Mouse (Mus musculus): ENCODE results near the gene Mark1. TPM values are rescaled to one million over a fixed set of nuclear protein-coding genes. Genes with fewer than 3 reads are reported as not detected.

Gene Mark1
- polyA plus RNA-seq, 1 experiment from 2014 or later = 12.1 TPM

GRCm38 (mm10) chr1:184860276-184860675 is 139.1 kb downstream of the Mark1 start:
- no peak overlapping the region for H3K9ac ChIP-seq (ENCODE audit: low read length)
- no peaks in the 10 kb centered on the region for H3K36me3 ChIP-seq (ENCODE audit: control insufficient read depth, insufficient read depth, low read length)
- H3K4me3 ChIP-seq (ENCODE audit: low read depth, low read length) = no peak overlapping the region
- 64% methylated on average over 3 of the region's 3 CpGs for WGBS
- DNase-seq (ENCODE audit: low spot score) (no peak), ATAC-seq (no peak)
- no peak overlapping the region for H3K27ac ChIP-seq (ENCODE audit: low read depth, low read length)
- no peaks in the 10 kb centered on the region for H3K9me3 ChIP-seq (replicated peaks; ENCODE audit: control insufficient read depth, low read length)
- H3K27me3 ChIP-seq (replicated peaks; ENCODE audit: control insufficient read depth, insufficient read depth, low read length) = no peaks in the 10 kb centered on the region
- H3K4me2 ChIP-seq (ENCODE audit: low read length) = no peak overlapping the region
- H3K4me1 ChIP-seq (ENCODE audit: control insufficient read depth, insufficient read depth, low read length) = no peaks in the 10 kb centered on the region

GRCm38 (mm10) chr1:184858253-184858652 is 141.1 kb downstream of the Mark1 start:
- Histone ChIP-seq H3K9ac (ENCODE audit: low read length) (no peak overlapping the region), H3K4me2 (ENCODE audit: low read length) (no peak overlapping the region), H3K4me3 (ENCODE audit: low read depth, low read length) (no peak overlapping the region), H3K36me3 (ENCODE audit: control insufficient read depth, insufficient read depth, low read length) (no peaks in the 10 kb centered on the region), H3K4me1 (ENCODE audit: control insufficient read depth, insufficient read depth, low read length) (no peaks in the 10 kb centered on the region), H3K27me3 (replicated peaks; ENCODE audit: control insufficient read depth, insufficient read depth, low read length) (no peaks in the 10 kb centered on the region), H3K27ac (ENCODE audit: low read depth, low read length) (no peak overlapping the region), H3K9me3 (replicated peaks; ENCODE audit: control insufficient read depth, low read length) (no peaks in the 10 kb centered on the region)
- WGBS = 90% methylated on average over 1 of the region's 1 CpGs
- ATAC-seq = no peak
- DNase-seq (ENCODE audit: low spot score) = no peak

GRCm38 (mm10) chr1:184857216-184857615 is 142.2 kb downstream of the Mark1 start:
- H3K9me3 ChIP-seq (replicated peaks; ENCODE audit: control insufficient read depth, low read length) = no peaks in the 10 kb centered on the region
- H3K4me1 ChIP-seq (ENCODE audit: control insufficient read depth, insufficient read depth, low read length) = no peaks in the 10 kb centered on the region
- H3K27me3 ChIP-seq (replicated peaks; ENCODE audit: control insufficient read depth, insufficient read depth, low read length) = no peaks in the 10 kb centered on the region
- H3K36me3 ChIP-seq (ENCODE audit: control insufficient read depth, insufficient read depth, low read length) = no peaks in the 10 kb centered on the region
- 88% methylated on average over 9 of the region's 9 CpGs for WGBS
- H3K4me2 ChIP-seq (ENCODE audit: low read length) = no peak overlapping the region
- H3K9ac ChIP-seq (ENCODE audit: low read length) = no peak overlapping the region
- ATAC-seq (no peak), DNase-seq (ENCODE audit: low spot score) (no peak)
- H3K4me3 ChIP-seq (ENCODE audit: low read depth, low read length) = no peak overlapping the region
- no peak overlapping the region for H3K27ac ChIP-seq (ENCODE audit: low read depth, low read length)

GRCm38 (mm10) chr1:184853922-184854321 is 145.4 kb downstream of the Mark1 start:
- H3K27me3 ChIP-seq (replicated peaks; ENCODE audit: control insufficient read depth, insufficient read depth, low read length) = no peaks in the 10 kb centered on the region
- H3K4me2 ChIP-seq (ENCODE audit: low read length) = no peak overlapping the region
- H3K9ac ChIP-seq (ENCODE audit: low read length) = no peak overlapping the region
- H3K27ac ChIP-seq (ENCODE audit: low read depth, low read length) = no peak overlapping the region
- no peak overlapping the region for H3K4me3 ChIP-seq (ENCODE audit: low read depth, low read length)
- no peak for DNase-seq (ENCODE audit: low spot score)
- WGBS = 55% methylated on average over 3 of the region's 3 CpGs
- H3K4me1 ChIP-seq (ENCODE audit: control insufficient read depth, insufficient read depth, low read length) = no peaks in the 10 kb centered on the region
- no peak for ATAC-seq
- H3K9me3 ChIP-seq (replicated peaks; ENCODE audit: control insufficient read depth, low read length) = no peaks in the 10 kb centered on the region
- no peaks in the 10 kb centered on the region for H3K36me3 ChIP-seq (ENCODE audit: control insufficient read depth, insufficient read depth, low read length)

GRCm38 (mm10) chr1:184853339-184853738 is 146.0 kb downstream of the Mark1 start:
- Histone ChIP-seq H3K4me2 (ENCODE audit: low read length) (0 out of 2 replicates have a peak overlapping the region, but pooled peaks have one; percentile 9), H3K4me1 (ENCODE audit: control insufficient read depth, insufficient read depth, low read length) (no peaks in the 10 kb centered on the region), H3K9me3 (replicated peaks; ENCODE audit: control insufficient read depth, low read length) (no peaks in the 10 kb centered on the region), H3K4me3 (ENCODE audit: low read depth, low read length) (no peak overlapping the region), H3K27ac (ENCODE audit: low read depth, low read length) (no peak overlapping the region), H3K36me3 (ENCODE audit: control insufficient read depth, insufficient read depth, low read length) (no peaks in the 10 kb centered on the region), H3K9ac (ENCODE audit: low read length) (no peak overlapping the region), H3K27me3 (replicated peaks; ENCODE audit: control insufficient read depth, insufficient read depth, low read length) (no peaks in the 10 kb centered on the region)
- WGBS = 35% methylated on average over 5 of the region's 5 CpGs
- DNase-seq (ENCODE audit: low spot score) (peak; percentile 65), ATAC-seq (peak; percentile 47)

GRCm38 (mm10) chr1:184851741-184852618 is 147.4 kb downstream of the Mark1 start:
- Histone ChIP-seq H3K9ac (ENCODE audit: low read length) (peak overlapping the region; percentile 41; the same call in 1 of the 2 replicates), H3K4me1 (ENCODE audit: control insufficient read depth, insufficient read depth, low read length) (no peaks in the 10 kb centered on the region), H3K27ac (ENCODE audit: low read depth, low read length) (no peak overlapping the region), H3K4me2 (ENCODE audit: low read length) (peak overlapping the region; percentile 44), H3K27me3 (replicated peaks; ENCODE audit: control insufficient read depth, insufficient read depth, low read length) (no peaks in the 10 kb centered on the region), H3K36me3 (ENCODE audit: control insufficient read depth, insufficient read depth, low read length) (no peaks in the 10 kb centered on the region), H3K9me3 (replicated peaks; ENCODE audit: control insufficient read depth, low read length) (no peaks in the 10 kb centered on the region), H3K4me3 (ENCODE audit: low read depth, low read length) (peak overlapping the region; percentile 5; the same call in 1 of the 2 replicates)
- WGBS = 17% methylated on average over 31 of the region's 31 CpGs
- peak; percentile 90 for DNase-seq (ENCODE audit: low spot score)
- ATAC-seq = peak; percentile 93

- H3K4me1 ChIP-seq (ENCODE audit: control insufficient read depth, insufficient read depth, low read length) = no peaks in the 10 kb centered on the region; the same call in 1 of the 2 replicates
Observed at GRCm38 (mm10) chr1:184851166-184851565, 148.2 kb downstream of the Mark1 start.

GRCm38 (mm10) chr1:184846973-184847372 is 152.4 kb downstream of the Mark1 start:
- Histone ChIP-seq H3K27me3 (replicated peaks; ENCODE audit: control insufficient read depth, insufficient read depth, low read length) (no peaks in the 10 kb centered on the region), H3K4me3 (ENCODE audit: low read depth, low read length) (no peak overlapping the region), H3K9me3 (replicated peaks; ENCODE audit: control insufficient read depth, low read length) (no peaks in the 10 kb centered on the region), H3K27ac (ENCODE audit: low read depth, low read length) (no peak overlapping the region), H3K9ac (ENCODE audit: low read length) (no peak overlapping the region), H3K4me2 (ENCODE audit: low read length) (no peak overlapping the region), H3K4me1 (ENCODE audit: control insufficient read depth, insufficient read depth, low read length) (peaks cover 10% of the 10 kb centered on the region), H3K36me3 (ENCODE audit: control insufficient read depth, insufficient read depth, low read length) (no peaks in the 10 kb centered on the region)
- 50% methylated on average over 3 of the region's 3 CpGs for WGBS
- no peak for ATAC-seq
- no peak for DNase-seq (ENCODE audit: low spot score)

More at GRCm38 (mm10) chr1:184851166-184851565, 148.2 kb downstream of the Mark1 start:
- Histone ChIP-seq H3K4me2 (ENCODE audit: low read length) (no peak overlapping the region), H3K9ac (ENCODE audit: low read length) (no peak overlapping the region), H3K4me3 (ENCODE audit: low read depth, low read length) (no peak overlapping the region), H3K27ac (ENCODE audit: low read depth, low read length) (no peak overlapping the region), H3K9me3 (replicated peaks; ENCODE audit: control insufficient read depth, low read length) (no peaks in the 10 kb centered on the region), H3K36me3 (ENCODE audit: control insufficient read depth, insufficient read depth, low read length) (no peaks in the 10 kb centered on the region), H3K27me3 (replicated peaks; ENCODE audit: control insufficient read depth, insufficient read depth, low read length) (no peaks in the 10 kb centered on the region)
- no peak for DNase-seq (ENCODE audit: low spot score)
- ATAC-seq = no peak
- WGBS = 47% methylated on average over 7 of the region's 7 CpGs
